Mouse (Mus musculus) CD4-positive, CD25-positive, alpha-beta regulatory T cell, adult 2 months (primary cell): Measurements from ENCODE around the gene Sp3.
"Not testable (repeated sequence)": the region's sequence is repeated elsewhere in the genome, so short reads cannot be mapped to it uniquely, and the experiment has no call there.

Experiments used
- DNase-seq: peaks from one replicate; pipeline ENCODE4 v3.0.0-alpha.2; 2012; ENCODE audit warnings: low read depth, low spot score

Sp3 gene

DNA sequence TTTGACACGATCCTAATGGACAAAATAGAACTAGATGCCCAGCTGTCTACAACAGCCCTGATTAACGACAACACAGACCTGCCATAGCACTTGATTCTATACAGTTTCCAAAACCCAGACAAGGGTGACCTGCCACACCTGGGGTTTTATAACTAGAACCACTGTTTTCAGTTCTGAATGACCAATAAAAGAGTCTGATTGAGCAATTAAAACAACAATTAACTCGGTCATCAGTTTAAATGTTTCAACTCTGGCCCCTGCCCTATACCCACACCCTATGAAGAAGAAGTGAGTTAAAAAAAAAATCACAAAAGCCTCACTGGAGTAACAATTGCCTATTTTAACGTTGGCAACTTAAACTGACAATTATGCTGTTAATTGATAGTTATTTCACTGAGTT, 64.1 kb downstream of the Sp3 start:
- DNase-seq = no peak

DNA sequence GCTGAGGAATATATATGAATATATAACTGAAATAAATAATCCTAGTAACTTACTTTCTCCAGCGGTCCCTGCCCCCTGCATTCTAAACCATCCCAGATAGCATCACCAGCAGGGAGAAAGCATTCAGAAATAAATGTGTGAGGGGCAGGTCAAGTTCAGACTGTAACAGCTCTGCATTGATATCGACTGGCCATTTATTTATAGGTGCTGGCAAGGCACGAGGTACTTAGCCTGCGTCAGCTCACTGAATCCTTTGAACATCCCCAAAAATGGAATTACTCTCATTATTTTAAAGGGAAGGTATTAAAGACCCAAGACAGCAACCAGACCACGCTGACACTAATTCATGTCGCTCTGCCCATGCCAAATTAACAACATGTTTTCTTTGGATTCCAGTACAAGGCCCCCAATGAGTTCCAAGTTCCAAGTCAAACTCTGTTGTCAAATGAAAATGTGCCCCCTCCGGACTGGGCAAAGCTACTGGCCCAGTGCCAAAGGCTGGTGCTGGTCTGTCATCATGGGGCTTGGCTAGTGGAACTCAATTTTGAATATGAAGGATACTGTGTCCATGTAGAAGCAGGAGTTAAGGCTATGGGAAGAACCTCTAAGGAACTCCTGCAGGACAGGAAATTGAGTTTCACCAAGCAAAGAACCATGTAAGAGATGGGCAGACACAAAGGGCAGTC, 64.9 kb downstream of the Sp3 start:
- DNase-seq = no peak

DNA sequence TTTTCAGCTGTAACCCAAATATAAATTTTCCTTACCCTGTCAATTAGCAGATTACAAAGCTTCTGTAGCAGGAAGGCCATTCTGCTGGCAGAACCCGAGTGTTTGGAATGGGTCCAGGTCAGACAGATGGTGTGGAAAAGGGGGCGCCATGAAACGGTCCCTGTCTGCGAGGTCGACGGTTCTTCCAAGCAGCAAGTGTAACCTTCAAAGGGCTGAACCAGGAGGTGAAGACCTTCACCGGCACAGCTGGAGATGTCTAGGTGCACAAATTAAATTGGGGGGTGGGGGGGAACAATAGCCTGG, 66.8 kb downstream of the Sp3 start:
- no peak for DNase-seq

DNA sequence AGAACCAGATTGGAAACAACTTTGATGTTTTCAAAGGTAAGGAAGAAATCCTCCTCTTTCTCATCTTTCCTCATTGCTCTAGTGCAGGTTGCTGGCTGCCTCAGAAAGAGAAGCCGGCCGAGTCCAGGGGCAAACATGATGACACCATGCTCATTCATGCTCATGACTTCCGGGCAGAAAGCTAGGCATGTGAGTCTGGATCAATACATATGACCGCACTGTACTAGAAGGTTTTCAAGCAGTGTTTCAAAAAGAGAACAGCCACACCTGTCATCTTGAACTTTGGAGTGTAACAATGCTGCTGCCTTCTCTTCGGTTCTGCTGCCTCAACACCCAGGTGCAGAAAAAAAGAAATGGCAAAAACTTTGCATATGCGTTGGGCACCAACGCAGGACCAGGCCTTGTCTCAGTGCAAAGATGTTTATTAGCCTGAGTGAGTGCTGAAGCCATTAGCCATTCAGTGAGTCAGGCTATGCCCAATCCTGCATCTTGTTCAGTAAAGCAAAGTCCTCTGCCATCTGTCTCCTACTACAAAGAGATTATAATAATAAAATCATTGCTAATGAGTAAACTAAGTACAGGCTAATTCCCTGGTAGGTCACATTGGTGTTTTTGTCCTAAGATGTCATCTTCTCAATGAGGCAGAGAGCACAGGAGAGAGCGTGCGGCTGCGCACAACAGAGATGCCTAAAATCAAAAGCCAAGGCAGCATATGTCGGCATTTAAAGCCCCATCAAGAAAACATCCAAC, 67.4 kb downstream of the Sp3 start:
- no peak for DNase-seq

DNA sequence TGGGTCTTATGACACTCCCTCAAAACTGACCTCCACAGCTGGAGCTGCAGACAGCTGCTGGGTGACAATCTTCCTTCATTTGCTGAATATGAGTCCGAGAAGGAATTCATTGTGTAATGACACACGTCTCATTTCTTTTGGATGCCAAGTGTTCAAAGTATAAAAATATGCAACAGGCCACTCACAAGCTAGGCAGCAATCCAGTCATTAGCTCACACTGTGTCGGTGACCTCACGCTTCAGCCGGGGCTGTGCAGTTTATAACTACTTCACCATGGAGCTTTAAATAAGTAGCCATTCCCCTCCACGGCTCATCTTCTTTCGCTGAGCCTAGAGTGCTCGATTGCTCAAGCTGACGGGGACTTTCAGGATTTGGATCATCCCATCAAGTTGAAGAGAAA, 68.7 kb downstream of the Sp3 start:
- no peak for DNase-seq

DNA sequence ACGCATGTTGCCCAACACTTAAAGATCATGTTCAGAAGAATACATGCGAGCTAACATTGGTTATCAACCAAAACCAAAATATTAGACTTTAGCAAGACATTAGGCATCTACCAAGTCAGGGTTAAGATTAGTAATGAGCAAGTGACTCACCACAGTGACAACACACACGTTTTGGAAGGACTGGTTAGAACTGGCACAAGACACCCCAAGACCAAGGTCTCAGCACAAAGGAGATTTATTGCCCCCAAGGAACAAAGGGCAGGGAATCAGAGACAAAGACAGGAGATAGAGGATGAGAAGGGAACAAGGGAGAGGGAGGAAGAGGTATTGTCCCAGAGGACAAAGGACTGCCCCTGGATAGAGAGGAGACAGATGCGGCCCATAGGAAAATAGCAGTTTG, 71.2 kb downstream of the Sp3 start:
- DNase-seq = no peak

DNA sequence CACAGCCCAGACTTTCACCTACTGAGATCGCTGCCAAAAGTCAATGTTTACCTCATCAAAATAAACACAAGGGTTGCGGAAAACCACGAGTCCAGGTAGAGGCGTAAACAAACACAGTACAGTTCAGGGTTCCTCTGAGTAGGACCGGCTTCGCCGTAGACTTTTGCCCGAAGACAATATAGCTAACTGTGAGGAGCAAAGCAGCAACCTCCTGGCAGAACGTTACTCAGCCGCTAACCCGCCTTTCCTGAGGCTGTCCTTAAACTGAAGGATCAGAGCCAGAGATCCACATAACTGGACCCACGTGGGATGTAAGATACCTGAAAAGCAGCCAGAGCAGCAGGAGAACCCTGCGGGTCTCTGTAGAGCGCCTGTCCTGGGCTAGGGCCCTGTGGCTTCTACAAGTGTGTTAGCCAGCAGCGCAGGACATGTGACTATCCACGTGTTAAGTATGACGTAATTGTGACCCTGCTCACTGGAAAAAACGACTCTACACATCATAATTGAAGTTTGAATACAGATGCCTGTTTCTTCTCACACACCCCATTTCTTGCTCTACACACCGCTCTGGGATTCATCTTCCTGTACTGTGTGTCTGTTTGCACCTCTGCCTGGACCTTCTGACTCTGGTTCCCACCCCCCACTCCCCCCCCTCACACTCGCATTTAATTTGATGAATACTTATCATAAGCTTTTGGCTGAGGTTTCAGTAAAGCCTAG, 71.9 kb downstream of the Sp3 start:
- no peak for DNase-seq

DNA sequence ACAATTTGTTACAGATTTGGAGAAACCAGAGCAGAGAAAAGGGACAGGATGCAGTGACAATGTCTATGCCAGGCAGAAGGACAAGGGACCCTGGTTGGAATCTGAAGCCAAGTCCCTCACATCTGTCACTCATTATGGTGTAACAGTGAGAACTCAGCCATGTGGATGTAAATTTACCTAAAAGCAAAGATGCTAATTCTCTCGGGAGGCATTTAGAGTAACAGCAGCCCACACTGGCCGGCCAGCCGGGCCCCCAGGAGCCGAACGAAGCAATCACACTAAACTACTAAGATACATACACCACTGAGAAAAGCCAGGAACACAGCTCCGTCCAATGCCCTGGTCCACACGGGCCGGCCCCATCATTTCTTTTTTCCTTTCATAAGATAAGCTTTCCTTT, 73.5 kb downstream of the Sp3 start:
- DNase-seq = no peak

DNA sequence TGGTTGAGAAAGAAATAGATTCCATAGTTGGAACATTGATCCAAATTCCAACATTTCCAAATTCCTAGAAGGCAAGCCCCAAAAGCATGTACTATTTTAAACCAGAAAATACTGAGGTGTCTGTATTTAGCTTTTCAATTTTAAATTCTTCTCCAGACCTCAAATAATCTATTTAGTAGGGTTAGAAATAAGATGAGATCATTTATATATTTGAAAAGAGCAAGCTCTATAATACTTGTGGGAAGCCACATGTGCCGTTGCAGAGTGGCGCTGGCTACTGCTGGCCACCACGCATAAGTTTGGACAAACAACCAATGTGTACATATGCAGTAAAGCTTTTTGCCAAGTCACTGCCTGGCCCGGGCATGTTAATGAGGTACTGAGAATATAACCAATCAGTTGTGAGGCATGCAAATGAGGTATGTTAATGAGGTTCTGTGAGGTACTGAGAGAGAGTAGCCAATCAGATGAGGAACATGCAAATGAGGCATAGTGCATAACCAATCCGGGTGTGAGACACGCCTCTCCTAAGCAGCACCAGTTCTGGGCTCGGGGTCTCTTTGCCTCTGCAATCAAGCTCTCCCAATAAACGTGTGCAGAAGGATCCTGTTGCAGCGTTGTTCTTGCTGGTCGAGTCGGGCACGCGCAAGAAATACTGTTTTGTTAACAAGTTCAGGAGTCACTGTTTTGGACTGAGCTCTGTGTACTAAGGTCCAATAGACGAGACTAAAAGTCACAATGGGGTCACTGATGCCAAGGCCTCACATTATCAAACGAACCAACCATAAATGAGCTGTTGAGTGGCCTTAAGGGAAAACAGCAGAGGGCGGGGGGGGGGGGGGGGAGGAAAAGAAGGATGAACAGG, 77.2 kb downstream of the Sp3 start:
- not testable (repeated sequence) for DNase-seq

DNA sequence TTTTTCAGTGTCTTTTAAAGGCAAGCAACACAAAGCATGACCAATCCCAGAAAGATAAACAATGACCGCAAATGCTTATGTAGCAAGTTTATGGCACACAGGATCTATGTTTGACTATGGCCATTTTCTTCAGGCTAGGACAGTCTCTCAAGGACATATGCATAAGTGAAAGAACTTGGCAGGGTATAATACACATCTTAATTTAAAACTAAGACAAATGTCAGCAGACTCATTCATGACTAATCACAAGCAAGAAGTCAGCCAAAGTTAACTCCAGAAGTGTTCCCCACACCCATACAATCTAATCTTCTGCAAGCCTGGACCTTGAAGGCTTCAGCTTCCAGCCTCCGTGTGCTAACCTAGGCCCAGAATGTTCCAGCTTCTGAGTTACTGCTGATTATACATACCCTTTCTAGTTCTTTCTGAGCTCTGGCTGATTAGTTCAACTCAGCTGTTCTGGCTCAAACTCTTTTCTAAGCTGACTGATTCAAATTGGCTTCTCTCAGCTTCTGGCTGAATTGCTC, 81.4 kb downstream of the Sp3 start:
- no peak for DNase-seq

DNA sequence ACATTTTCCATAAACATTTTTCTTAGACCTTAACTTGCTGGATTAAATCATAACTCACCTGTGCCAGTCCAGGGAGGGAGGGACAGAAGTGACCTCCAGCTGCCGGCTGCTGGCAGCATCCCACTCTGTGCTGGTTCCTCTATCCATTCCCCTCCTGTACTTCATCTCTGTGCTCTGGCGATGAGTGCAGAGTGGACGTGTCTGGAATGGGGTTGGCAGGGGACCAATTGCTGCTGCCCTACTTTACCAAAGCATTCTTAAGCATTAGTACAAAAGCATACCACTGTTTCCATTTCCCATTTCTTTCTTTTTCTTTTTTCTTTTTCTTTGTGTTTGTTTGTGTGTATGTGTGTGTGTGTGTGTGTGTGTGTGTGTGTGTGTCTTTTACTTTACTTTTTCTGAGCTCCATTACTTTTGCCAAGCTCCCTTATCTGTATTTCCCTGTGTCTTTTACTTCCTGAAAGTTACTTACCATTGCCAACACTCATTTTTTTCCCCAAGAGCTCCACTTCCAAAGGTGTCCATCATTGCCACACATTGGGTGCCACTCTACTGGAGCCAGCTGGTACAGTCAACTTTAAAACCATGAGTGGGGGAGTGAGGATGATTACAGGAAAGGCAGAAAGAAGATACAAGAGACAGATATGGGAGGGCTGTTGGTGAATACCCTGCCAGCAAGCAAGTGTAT, 82.0 kb downstream of the Sp3 start:
- DNase-seq = no peak

DNA sequence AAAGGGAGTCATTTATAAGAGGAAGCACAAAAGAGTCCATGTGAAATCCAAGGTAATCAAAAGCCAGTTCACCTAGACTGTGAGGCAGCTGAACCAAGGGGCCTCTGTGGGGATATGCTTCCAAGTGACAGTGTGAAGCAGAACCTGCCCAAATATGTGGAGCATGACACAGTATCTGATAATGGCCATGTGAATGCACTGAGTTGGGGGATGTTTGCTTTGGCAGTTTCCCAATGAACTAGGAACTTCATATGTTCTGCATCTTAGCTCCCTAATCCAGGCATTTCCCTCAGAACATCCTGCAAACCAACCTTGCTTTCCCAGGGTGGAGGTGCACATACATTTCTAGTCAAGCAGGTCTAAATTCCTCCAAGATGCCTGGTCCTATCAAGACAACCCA, 90.4 kb downstream of the Sp3 start:
- DNase-seq = no peak
